Mouse (Mus musculus) adrenal gland, adult 10 weeks (tissue): Measurements from ENCODE around the gene Gm9774. TPM values are rescaled to one million over a fixed set of nuclear protein-coding genes. Genes with fewer than 3 reads are reported as not detected.

Experiments used
- polyA plus RNA-seq: library from polyadenylated mRNA; stranded (reverse); fragments of 350-450 nt; fragmentation: Illumina TruSeq; extraction: RNeasy Lipid Tissue Mini Kit (QIAGEN cat#74804); gene quantifications from one replicate; pipeline ENCODE4 v1.2.3, GENCODE M21; 2014; ENCODE audit warnings: low read depth, low replicate concordance

Gm9774 gene
- polyA plus RNA-seq: 10.1 TPM

DNA sequence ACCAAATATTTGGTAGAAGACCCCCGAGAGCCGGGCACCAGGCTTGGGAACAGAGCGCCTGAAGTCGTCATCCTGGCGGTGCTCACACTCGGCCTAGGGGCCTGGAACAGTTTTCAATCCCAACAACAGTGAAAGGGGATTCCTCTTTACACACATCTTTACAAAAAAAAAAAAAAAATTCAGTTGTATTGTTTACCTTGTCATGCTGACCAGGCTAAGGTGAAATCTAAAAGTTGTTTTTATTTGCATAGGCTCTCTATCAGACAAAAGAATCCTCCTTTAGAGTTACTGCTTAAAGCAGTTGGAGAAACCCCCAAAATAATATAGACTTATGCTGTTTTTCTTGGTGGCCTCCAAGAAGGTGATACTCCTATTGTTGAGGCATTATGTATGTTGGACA, at the start of gene Gm9774:
Gene Gm9774 (minus strand): TSS at position 101 of the 400 bp plus-strand sequence.

DNA sequence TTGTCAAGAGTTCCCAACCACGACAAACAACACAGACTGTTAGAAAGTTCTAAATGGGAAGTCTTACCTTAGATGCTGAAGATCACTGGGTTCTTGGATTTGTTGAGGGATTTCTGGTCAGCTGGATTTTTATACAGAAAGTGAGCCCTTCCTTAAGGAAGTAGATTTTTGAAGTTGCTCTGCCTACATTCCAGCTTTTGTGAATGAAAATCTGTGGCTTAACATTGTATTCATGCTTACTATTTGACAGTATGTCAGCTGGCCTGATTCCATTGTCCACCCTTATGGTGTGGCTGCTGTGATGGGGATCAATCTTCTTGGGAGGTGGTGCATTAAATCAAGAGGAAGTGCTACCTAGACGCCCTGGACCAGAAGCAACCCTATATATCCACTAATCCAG, 29.4 kb upstream of the Gm9774 start, which contains the start of gene Sprr3:
Gene Sprr3 (minus strand): TSS at position 101 of the 400 bp plus-strand sequence.

DNA sequence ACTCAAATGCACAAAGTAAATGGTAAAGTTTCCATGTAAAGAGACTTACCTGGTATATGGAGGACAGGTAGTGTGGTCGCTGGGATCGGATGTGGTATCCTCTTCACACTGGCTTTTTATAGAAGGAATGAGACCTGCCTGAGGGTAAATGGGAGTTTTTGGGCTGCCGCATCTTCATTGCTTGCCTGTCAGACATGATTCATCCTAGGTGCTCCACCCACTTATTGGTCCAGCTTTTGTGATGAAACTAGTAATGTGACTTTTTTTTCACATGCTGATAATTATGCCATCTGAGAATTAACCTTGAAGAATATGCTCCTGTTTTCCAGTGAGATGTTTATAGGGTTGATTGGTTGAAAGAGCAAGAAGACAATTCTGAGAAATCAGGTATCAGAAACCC, 9.5 kb upstream of the Gm9774 start, which contains the start of gene Sprr1b:
Gene Sprr1b (minus strand): TSS at position 101 of the 400 bp plus-strand sequence.

DNA sequence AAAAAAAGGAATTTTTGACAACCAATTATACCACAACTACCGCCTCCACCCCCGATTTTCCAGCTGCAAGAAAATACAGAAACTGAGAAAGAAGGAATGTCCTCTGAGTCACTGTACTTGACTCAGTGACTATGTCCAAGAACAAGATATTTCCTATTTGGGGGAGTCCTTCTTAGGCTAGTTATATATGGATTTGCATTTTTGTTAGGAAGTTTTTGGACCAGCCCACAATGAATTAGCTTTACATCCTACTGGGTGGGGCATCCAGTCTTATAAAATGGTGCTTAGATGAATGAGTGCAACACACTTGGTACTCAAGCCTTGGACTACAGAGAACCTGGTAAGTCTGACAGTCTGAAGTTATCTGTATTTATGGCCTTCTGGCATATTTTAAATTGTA, 3.1 kb upstream of the Gm9774 start, which contains the start of gene Sprr2k:
Gene Sprr2k (plus strand): TSS at position 301 of the 400 bp plus-strand sequence.

DNA sequence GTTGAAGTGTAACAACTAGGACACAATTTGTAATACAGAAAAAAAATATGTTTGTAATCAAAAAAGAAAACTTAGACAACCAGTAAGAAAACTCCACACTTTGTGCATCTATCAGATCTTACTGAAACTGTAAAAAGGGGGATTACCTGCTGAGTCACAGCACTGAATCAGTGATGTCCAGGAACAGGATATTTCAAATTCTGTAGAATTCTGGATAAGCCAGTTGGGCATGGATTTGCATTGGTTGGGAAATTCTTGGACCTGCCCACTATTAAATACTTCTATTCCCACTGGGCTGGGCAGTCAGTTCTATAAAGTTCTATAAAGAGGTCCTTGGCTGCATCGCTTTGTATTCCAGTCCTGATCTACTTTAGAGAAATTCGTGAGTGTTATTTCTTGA, 11.4 kb downstream of the Gm9774 start, which contains the start of gene Sprr2j-ps:
Gene Sprr2j-ps (plus strand): TSS at position 301 of the 400 bp plus-strand sequence.

DNA sequence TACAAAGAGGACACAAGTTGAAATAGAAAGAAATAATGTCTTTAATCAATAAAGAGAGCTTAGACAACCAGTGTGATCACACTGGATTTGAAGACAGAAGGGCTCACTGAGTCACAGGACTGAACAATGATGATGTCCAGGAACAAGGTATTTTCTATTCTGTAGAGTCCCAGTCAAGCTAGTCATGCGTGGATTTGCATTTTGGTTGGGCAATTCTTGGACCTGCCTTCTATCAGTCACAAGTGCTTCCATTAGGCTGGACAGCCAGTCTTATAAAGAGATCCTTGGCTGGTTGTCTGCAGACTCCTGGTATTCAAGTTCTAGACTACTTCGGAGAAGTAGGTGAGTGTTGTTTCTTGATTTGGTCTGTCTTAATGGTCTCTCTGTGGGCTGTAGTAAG, 21.5 kb downstream of the Gm9774 start, which contains the start of gene Sprr2i:
Gene Sprr2i (plus strand): TSS at position 301 of the 400 bp plus-strand sequence.

DNA sequence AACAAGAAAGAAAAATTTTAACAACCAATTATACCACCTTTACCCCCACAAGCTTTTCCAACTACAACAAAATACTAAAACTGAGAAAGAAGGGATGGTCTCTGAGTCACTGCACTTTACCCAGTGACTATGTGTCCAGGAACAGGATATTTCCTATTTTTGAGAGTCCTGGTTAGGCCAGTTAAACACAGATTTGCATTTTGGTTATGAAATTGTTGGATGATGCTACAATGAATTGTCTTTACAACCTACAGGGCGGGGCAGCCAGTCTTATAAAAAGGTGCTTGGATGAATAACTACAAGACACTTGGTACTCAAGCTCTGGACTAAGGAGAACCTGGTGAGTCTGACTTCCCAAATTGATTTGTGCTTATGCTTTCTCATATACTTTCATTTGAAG, 43.8 kb downstream of the Gm9774 start, which contains the start of gene Sprr2h:
Gene Sprr2h (plus strand): TSS at position 301 of the 400 bp plus-strand sequence.

Other genes with a start within 250 kb of the Gm9774 start
- gene Sprr2a1, start 213.6 kb downstream of the Gm9774 start, polyA plus RNA-seq: not detected
- gene Sprr2a2, start 213.5 kb downstream of the Gm9774 start, polyA plus RNA-seq: 0.41 TPM
- gene Sprr2a3, start 144.0 kb downstream of the Gm9774 start, polyA plus RNA-seq: not detected
- gene Sprr2b, start 112.8 kb downstream of the Gm9774 start, polyA plus RNA-seq: not detected
- gene Sprr2d, start 90.3 kb downstream of the Gm9774 start, polyA plus RNA-seq: not detected
- gene Sprr2e, start 77.3 kb downstream of the Gm9774 start, polyA plus RNA-seq: not detected
- not detected for gene Sprr2f, start 64.2 kb downstream of the Gm9774 start, polyA plus RNA-seq
- gene Sprr2h, start 43.7 kb downstream of the Gm9774 start, polyA plus RNA-seq: not detected
- gene Sprr2i, start 21.4 kb downstream of the Gm9774 start, polyA plus RNA-seq: not detected
- not detected for gene Sprr2j-ps, start 11.3 kb downstream of the Gm9774 start, polyA plus RNA-seq
- gene Sprr2k, start 3.2 kb upstream of the Gm9774 start, polyA plus RNA-seq: not detected
- not detected for gene Sprr1b, start 9.4 kb upstream of the Gm9774 start, polyA plus RNA-seq
- not detected for gene Sprr3, start 29.3 kb upstream of the Gm9774 start, polyA plus RNA-seq
- not detected for gene Sprr1a, start 56.5 kb upstream of the Gm9774 start, polyA plus RNA-seq
- not detected for gene Sprr4, start 71.1 kb upstream of the Gm9774 start, polyA plus RNA-seq
- gene 2310046K23Rik, start 105.1 kb upstream of the Gm9774 start, polyA plus RNA-seq: not detected
- gene Ivl, start 144.3 kb upstream of the Gm9774 start, polyA plus RNA-seq: not detected
- gene Smcp, start 159.6 kb upstream of the Gm9774 start, polyA plus RNA-seq: not detected
- gene 2210017I01Rik, start 178.1 kb upstream of the Gm9774 start, polyA plus RNA-seq: not detected
- gene Lce6a, start 192.2 kb upstream of the Gm9774 start, polyA plus RNA-seq: not detected
- gene Lce1a1, start 218.9 kb upstream of the Gm9774 start, polyA plus RNA-seq: not detected
- gene Lce1b, start 227.5 kb upstream of the Gm9774 start, polyA plus RNA-seq: not detected
- gene Lce1a2, start 240.9 kb upstream of the Gm9774 start, polyA plus RNA-seq: not detected
- not detected for gene Lce1c, start 249.8 kb upstream of the Gm9774 start, polyA plus RNA-seq